Mouse (Mus musculus): ENCODE results near the gene Hexdc. TPM values are rescaled to one million over a fixed set of nuclear protein-coding genes. Genes with fewer than 3 reads are reported as not detected.

The Hexdc gene
- polyA plus RNA-seq (2012; rRNA removed): 41.1 and 43.8 TPM in 2 replicates

DNA sequence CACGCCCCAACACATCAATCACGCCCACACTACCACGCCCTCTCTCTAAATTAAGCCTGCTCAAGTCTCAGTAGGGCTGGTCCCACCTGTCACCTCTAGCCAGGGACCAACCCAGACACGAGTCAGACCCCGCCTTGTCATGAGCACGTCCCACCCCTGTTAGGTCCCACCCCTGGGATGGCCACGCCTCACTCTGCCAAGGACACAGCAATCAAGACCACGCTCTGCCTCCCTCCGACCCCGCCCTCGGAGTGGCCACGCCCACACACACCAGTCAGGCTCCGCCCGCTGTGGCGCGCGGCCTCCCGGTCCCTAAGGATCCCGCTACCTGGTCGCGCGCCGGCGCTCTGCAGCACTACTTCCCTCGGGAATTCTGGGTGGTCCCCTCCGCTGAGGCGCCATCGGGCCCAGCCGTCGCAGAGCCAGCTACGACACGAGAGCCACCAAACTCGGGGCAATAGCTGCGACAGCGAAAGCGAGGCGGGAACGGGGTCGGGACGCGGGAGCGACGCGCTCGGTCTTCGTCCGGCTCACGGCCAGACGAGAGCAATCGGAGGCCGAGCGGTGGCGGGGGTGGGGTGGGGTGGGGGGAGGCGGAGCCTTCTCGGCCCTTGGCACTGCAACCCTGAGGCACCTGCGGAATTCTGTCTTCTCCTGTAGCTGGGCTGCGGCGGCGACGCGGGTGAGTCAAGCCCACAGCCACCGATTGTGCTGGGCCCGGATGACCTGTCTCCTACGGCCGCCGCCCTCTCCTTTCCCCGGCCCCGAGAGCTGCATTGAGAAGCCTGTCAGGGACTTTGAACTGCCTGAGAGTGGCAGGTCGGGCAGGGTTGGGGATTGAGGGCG, at the start of gene Hexdc, which contains the start of gene Ogfod3:
Hexdc (plus strand) TSS at position 273 of the 846 bp plus-strand sequence.
Ogfod3 (minus strand) TSS at position 551 of the 846 bp plus-strand sequence.

DNA sequence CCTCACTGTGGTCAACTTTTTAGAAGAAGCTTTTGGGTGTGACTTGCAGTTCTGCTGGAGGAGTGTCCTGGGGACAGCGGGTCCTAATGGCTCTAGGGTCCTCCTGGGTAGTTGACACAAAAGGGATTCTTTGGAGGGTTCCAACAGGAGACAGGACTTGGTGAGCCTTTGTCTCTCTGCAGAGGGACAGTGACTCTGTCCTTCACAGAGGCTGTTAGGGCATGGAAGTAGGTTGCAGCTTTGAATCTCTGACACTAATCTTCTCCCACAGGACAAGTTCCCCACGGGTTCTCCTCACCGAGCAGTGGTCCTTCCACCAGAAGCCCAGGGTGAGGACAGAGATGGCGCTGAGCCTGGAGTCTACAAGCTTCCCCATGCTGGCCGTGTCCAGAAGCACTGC, 44.3 kb upstream of the Hexdc start, which contains the start of gene Uts2r:
Uts2r (plus strand) TSS at position 301 of the 400 bp plus-strand sequence.

DNA sequence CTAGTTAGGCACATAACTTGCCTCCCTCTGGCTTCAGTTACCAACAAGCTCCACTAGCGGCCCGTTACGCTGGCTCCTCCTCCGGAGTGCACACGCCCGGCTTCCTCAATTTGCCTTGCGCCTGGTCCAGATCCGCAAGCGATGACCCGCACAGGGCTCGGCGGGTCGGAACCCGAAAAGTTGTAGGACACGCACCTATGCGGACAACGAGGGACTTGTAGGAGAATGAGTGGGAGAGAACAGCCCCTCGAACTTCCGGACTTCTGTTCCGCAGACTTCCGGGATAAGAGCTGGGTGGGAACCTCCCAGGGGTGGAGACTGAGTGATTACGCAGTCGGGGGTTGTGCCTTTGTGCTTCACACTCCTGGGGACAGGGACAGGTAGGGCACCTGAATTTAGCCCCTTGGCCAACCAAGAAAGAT, 24.8 kb downstream of the Hexdc start, which contains the start of gene Cybc1:
Cybc1 (minus strand) TSS at position 305 of the 422 bp plus-strand sequence.

DNA sequence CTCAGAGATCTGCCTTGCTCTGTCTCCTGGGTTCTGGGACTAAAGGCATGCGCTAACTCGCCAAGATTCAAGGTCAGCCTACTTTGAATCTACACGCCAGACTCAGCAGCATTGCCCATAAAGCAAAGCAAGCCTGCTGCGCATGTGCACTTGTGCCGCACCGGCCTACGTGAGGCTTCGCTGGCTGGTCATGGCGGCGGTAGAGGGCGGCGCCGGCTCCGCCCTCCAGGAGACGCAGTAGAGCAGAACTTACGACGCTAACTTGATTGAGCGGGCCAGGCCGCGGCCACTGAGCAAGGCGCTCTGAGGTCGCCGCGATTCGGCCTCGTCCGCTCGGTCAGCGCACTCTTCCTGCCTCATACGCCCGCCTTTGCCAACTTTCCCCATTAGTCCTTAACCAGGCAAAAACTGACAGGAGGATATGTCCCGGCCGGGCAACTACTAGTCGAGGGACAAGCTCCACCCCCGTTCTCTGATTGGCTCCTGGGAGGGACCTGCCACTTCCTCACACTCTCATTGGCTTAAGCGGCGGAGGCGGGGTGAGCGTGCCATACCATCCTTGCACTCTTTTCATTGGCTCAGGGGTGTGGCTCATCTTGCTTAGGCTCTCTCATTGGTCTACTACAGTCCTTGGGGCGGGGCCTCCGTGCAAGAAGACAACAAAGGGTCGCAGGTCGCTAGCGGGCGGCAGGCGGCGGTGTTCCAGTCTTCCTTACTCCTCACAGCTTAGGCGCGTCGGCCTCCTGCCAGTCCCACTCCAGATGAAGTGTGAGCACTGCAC, 32.5 kb downstream of the Hexdc start, which contains the start of gene Narf:
Narf (plus strand) TSS at position 690 of the 781 bp plus-strand sequence.

DNA sequence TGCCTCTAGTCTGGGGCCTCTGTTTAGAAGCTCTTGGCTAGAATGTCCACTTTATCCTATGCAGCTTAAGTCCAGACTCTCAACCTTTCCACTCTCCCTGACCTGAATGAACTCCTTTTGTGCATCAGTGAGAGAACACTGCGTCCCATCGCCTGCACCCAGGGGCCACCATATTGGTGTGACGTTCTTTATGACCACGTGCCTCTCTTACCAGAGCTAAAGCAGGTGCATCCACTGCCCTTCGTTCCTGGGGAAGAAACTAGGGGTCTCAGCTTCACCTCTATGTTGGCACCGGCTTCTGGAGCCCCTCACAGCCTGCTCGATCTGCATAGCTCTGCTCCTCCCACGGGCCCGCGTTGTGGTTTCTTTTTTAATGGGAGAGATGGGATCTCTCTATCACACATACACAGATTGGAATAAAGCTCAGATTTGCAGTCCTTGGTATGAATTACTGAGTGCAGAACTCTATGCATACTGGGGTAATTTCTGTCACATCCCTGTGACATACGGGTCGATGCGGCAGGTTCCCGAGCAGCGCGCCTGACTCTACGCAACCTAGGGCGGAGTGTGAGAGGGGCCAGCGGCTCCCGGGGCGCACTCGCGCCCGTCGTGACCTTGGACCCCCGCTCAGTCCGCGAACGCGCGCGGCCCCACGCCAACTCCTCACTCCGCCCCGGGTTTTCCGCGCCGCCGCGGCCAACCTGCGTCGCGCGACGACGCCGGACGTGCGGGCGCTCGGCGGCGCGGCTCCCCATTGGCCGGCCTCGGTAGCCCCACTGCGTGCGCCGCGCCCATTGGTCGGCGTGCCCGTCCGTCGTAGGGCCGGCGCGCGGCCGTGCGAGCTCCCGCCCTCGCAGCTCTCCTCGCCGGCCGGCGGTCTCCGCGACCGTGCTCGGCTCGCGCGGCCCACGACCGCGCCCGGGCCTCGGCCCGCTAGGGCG, 55.2 kb downstream of the Hexdc start, which contains the start of gene Foxk2:
Foxk2 (plus strand) TSS at position 831 of the 941 bp plus-strand sequence.

Other genes starting within 250 kb of the Hexdc start
- gene Csnk1d, start 213.1 kb upstream of the Hexdc start, polyA plus RNA-seq (2012; rRNA removed): 83.9 and 91.8 TPM in 2 replicates
- 5.7 and 9.2 TPM in 2 replicates for gene Cd7, start 165.0 kb upstream of the Hexdc start, polyA plus RNA-seq (2012; rRNA removed)
- gene Sectm1b, start 140.9 kb upstream of the Hexdc start, polyA plus RNA-seq (2012; rRNA removed): 2.3 and 2.4 TPM in 2 replicates
- gene Sectm1a, start 123.2 kb upstream of the Hexdc start, polyA plus RNA-seq (2012; rRNA removed): 1.7 and 2.5 TPM in 2 replicates
- gene Tex19.2, start 85.8 kb upstream of the Hexdc start, polyA plus RNA-seq (2012; rRNA removed): 0.43 and 0.53 TPM in 2 replicates
- gene Tex19.1, start 58.3 kb upstream of the Hexdc start, polyA plus RNA-seq (2012; rRNA removed): 1.9 and 2.1 TPM in 2 replicates
- gene Uts2r, start 44.2 kb upstream of the Hexdc start, polyA plus RNA-seq (2012; rRNA removed): 0.28 TPM in 1 of 2 replicates, not detected in the other
- 13.2 and 14.1 TPM in 2 replicates for gene Ogfod3, start 278 bp downstream of the Hexdc start, polyA plus RNA-seq (2012; rRNA removed)
- gene Cybc1, start 24.9 kb downstream of the Hexdc start, polyA plus RNA-seq (2012; rRNA removed): 27.0 and 31.8 TPM in 2 replicates
- 22.8 and 30.3 TPM in 2 replicates for gene Narf, start 32.8 kb downstream of the Hexdc start, polyA plus RNA-seq (2012; rRNA removed)
- 91.7 and 98.5 TPM in 2 replicates for gene Foxk2, start 55.6 kb downstream of the Hexdc start, polyA plus RNA-seq (2012; rRNA removed)
- 63.5 and 64.8 TPM in 2 replicates for gene Wdr45b, start 150.0 kb downstream of the Hexdc start, polyA plus RNA-seq (2012; rRNA removed)
- 5.3 and 5.5 TPM in 2 replicates for gene Rab40b, start 183.8 kb downstream of the Hexdc start, polyA plus RNA-seq (2012; rRNA removed)
- gene Fn3krp, start 217.0 kb downstream of the Hexdc start, polyA plus RNA-seq (2012; rRNA removed): 8.0 and 8.7 TPM in 2 replicates
- gene Fn3k, start 230.5 kb downstream of the Hexdc start, polyA plus RNA-seq (2012; rRNA removed): 2.0 and 3.8 TPM in 2 replicates
- gene Tbcd, start 247.5 kb downstream of the Hexdc start, polyA plus RNA-seq (2012; rRNA removed): 91.7 and 110 TPM in 2 replicates

Measured in ovary, adult 2 months (tissue).